Mouse (Mus musculus) neural tube, embryonic 11.5 days (tissue): ENCODE measurements around the gene Crim1. TPM values are rescaled to one million over a fixed set of nuclear protein-coding genes. Genes with fewer than 3 reads are reported as not detected.

Experiments used
- ATAC-seq: fragments of 200-750 bp; cut with Nextera tagmentation; 2 replicates; pipeline ENCODE4 v1.8.0; 2017; ENCODE audit warnings: moderate number of reproducible peaks, mild to moderate bottlenecking, moderate TSS enrichment, moderate library complexity; ENCODE audit not compliant: insufficient read depth, low FRiP score, low TSS enrichment
- DNase-seq: peaks from one replicate; pipeline ENCODE4 v3.0.0-alpha.2; 2015; ENCODE audit warnings: low spot score
- H3K27ac ChIP-seq: fragments of 300-500 bp; sonication (generic); 2 replicates; pipeline ENCODE4 v1.5.1; 2014; ENCODE audit warnings: low read depth, mild to moderate bottlenecking, low read length
- H3K27me3 ChIP-seq: fragments of 300-500 bp; sonication (generic); 2 replicates; pipeline ENCODE4 v1.6.1; 2014; ENCODE audit warnings: mild to moderate bottlenecking, low read length, mixed read lengths; ENCODE audit not compliant: control insufficient read depth, insufficient read depth
- H3K36me3 ChIP-seq: fragments of 300-500 bp; sonication (generic); 2 replicates; pipeline ENCODE4 v1.6.1; 2014; ENCODE audit warnings: mild to moderate bottlenecking, low read length, moderate library complexity, mixed read lengths; ENCODE audit not compliant: control insufficient read depth, insufficient read depth
- H3K4me1 ChIP-seq: fragments of 300-500 bp; sonication (generic); 2 replicates; pipeline ENCODE4 v1.6.1; 2014; ENCODE audit warnings: low read length, mixed read lengths; ENCODE audit not compliant: control insufficient read depth, insufficient read depth
- H3K4me2 ChIP-seq: fragments of 300-500 bp; sonication (generic); 2 replicates; pipeline ENCODE4 v1.6.1; 2014; ENCODE audit warnings: low read depth, mild to moderate bottlenecking, moderate library complexity
- H3K4me3 ChIP-seq: fragments of 300-500 bp; sonication (generic); 2 replicates; pipeline ENCODE4 v1.5.1; 2014; ENCODE audit warnings: low read depth, low read length
- H3K9ac ChIP-seq: fragments of 300-500 bp; sonication (generic); 2 replicates; pipeline ENCODE4 v1.6.1; 2014; ENCODE audit warnings: mild to moderate bottlenecking, low read length
- H3K9me3 ChIP-seq: fragments of 300-500 bp; sonication (generic); 2 replicates; pipeline ENCODE4 v1.6.1; 2016; ENCODE audit warnings: low read length; ENCODE audit not compliant: control insufficient read depth
- WGBS: fragments of 180-500 bp; shearing (Covaris S2); extraction: QIAGEN DNeasy Blood & Tissue Kit; methylation state at CpG from one replicate; pipeline ENCODE4 v1.1.7; 2014; 5-methylcytosine and 5-hydroxymethylcytosine counted together
- polyA plus RNA-seq: library from polyadenylated mRNA; unstranded; fragments of >200 nt; fragmentation: Nextera tagmentation; extraction: Ambion mirVana; gene quantifications from 2 replicates; pipeline ENCODE4 v1.2.1, GENCODE M21; 2014

Gene Crim1
- polyA plus RNA-seq, 1 experiment from 2014 or later = 5.6 TPM

GRCm38 (mm10) chr17:78379730-78380245 is 179.7 kb downstream of the Crim1 start:
- no peak overlapping the region for H3K4me3 ChIP-seq
- 0 out of 2 replicates have a peak, but pooled peaks cover under 1% of the 10 kb centered on the region for H3K36me3 ChIP-seq
- H3K27ac ChIP-seq = no peak overlapping the region
- no peaks in the 10 kb centered on the region for H3K27me3 ChIP-seq
- DNase-seq (no peak), ATAC-seq (no peak)
- WGBS = 73% methylated on average over 11 of the region's 11 CpGs
- no peaks in the 10 kb centered on the region for H3K9me3 ChIP-seq
- H3K4me1 ChIP-seq = no peaks in the 10 kb centered on the region
- no peak overlapping the region for H3K4me2 ChIP-seq
- no peak overlapping the region for H3K9ac ChIP-seq

- H3K4me3 ChIP-seq = no peak overlapping the region
- no peaks in the 10 kb centered on the region for H3K27me3 ChIP-seq
- H3K36me3 ChIP-seq = 0 out of 2 replicates have a peak, but pooled peaks cover 2% of the 10 kb centered on the region
- WGBS = 97% methylated on average over 3 of the region's 3 CpGs
- no peak overlapping the region for H3K4me2 ChIP-seq
- no peak overlapping the region for H3K9ac ChIP-seq
- ATAC-seq = no peak
- no peak overlapping the region for H3K27ac ChIP-seq
- DNase-seq = no peak
- H3K4me1 ChIP-seq = no peaks in the 10 kb centered on the region
- H3K9me3 ChIP-seq = no peaks in the 10 kb centered on the region
Observed at GRCm38 (mm10) chr17:78382321-78382720, 182.3 kb downstream of the Crim1 start.

- no peaks in the 10 kb centered on the region for H3K9me3 ChIP-seq
- DNase-seq = no peak
- 0 out of 2 replicates have a peak, but pooled peaks cover 2% of the 10 kb centered on the region for H3K36me3 ChIP-seq
- H3K27ac ChIP-seq = no peak overlapping the region
- H3K4me2 ChIP-seq = no peak overlapping the region
- no peak overlapping the region for H3K9ac ChIP-seq
- no peak for ATAC-seq
- no peak overlapping the region for H3K4me3 ChIP-seq
- 85% methylated on average over 9 of the region's 9 CpGs for WGBS
- H3K27me3 ChIP-seq = no peaks in the 10 kb centered on the region
- H3K4me1 ChIP-seq = no peaks in the 10 kb centered on the region
Observed at GRCm38 (mm10) chr17:78387665-78388064, 187.6 kb downstream of the Crim1 start.

- Histone ChIP-seq H3K4me3 (no peak overlapping the region), H3K36me3 (0 out of 2 replicates have a peak, but pooled peaks cover 2% of the 10 kb centered on the region), H3K27ac (no peak overlapping the region), H3K4me1 (no peaks in the 10 kb centered on the region), H3K9ac (no peak overlapping the region), H3K9me3 (no peaks in the 10 kb centered on the region), H3K27me3 (no peaks in the 10 kb centered on the region), H3K4me2 (no peak overlapping the region)
- ATAC-seq = no peak
- no peak for DNase-seq
- 90% methylated on average over 9 of the region's 9 CpGs for WGBS
Observed at GRCm38 (mm10) chr17:78388101-78388847, 188.2 kb downstream of the Crim1 start.

- H3K4me1 ChIP-seq = no peaks in the 10 kb centered on the region
- H3K36me3 ChIP-seq = 0 out of 2 replicates have a peak, but pooled peaks cover 2% of the 10 kb centered on the region
- no peak for DNase-seq
- no peak overlapping the region for H3K4me2 ChIP-seq
- no peak overlapping the region for H3K27ac ChIP-seq
- H3K27me3 ChIP-seq = no peaks in the 10 kb centered on the region
- H3K9me3 ChIP-seq = no peaks in the 10 kb centered on the region
- no peak overlapping the region for H3K9ac ChIP-seq
- 90% methylated on average over 5 of the region's 5 CpGs for WGBS
- no peak for ATAC-seq
- no peak overlapping the region for H3K4me3 ChIP-seq
Observed at GRCm38 (mm10) chr17:78389573-78389972, 189.5 kb downstream of the Crim1 start.

GRCm38 (mm10) chr17:78392401-78393087 is 192.5 kb downstream of the Crim1 start:
- ATAC-seq (no peak), DNase-seq (no peak)
- Histone ChIP-seq H3K4me2 (no peak overlapping the region), H3K27me3 (no peaks in the 10 kb centered on the region), H3K9ac (no peak overlapping the region), H3K27ac (no peak overlapping the region), H3K4me3 (no peak overlapping the region), H3K36me3 (no peaks in the 10 kb centered on the region), H3K4me1 (no peaks in the 10 kb centered on the region), H3K9me3 (no peaks in the 10 kb centered on the region)
- 87% methylated on average over 9 of the region's 9 CpGs for WGBS

GRCm38 (mm10) chr17:78400130-78400840 is 200.2 kb downstream of the Crim1 start:
- Histone ChIP-seq H3K4me2 (no peak overlapping the region), H3K36me3 (no peaks in the 10 kb centered on the region), H3K9ac (no peak overlapping the region), H3K9me3 (no peaks in the 10 kb centered on the region), H3K4me1 (no peaks in the 10 kb centered on the region), H3K27me3 (no peaks in the 10 kb centered on the region), H3K4me3 (no peak overlapping the region), H3K27ac (no peak overlapping the region)
- ATAC-seq = no peak
- 82% methylated on average over 12 of the region's 12 CpGs for WGBS
- DNase-seq = no peak

- H3K27me3 ChIP-seq = no peaks in the 10 kb centered on the region
- H3K27ac ChIP-seq = no peak overlapping the region
- H3K4me1 ChIP-seq = no peaks in the 10 kb centered on the region
- DNase-seq (no peak), ATAC-seq (no peak)
- H3K9ac ChIP-seq = no peak overlapping the region
- 81% methylated on average over 6 of the region's 6 CpGs for WGBS
- H3K4me3 ChIP-seq = no peak overlapping the region
- no peaks in the 10 kb centered on the region for H3K36me3 ChIP-seq
- no peaks in the 10 kb centered on the region for H3K9me3 ChIP-seq
- no peak overlapping the region for H3K4me2 ChIP-seq
Observed at GRCm38 (mm10) chr17:78401311-78401710, 201.3 kb downstream of the Crim1 start.
